15 mouse cellular contexts compared by ENCODE assay signal in genomic region chr8:55102195-55102594, GRCm38 (mm10).
"Had no signal": no experiment of that assay in that cellular context is flagged by ENCODE, and none has a peak within 500 bp of the region (broad histone marks: within the 10 kb centered on the region; RNA-seq: fewer than 3 reads in every experiment).

No protein-coding gene starts in this region.

- DNase-seq: kidney, adult 8-10 months; kidney, postnatal 25 days; layer of hippocampus, adult 9-11 months; lung, adult 18-20 months; lung, postnatal 36 days; retina, postnatal 1 day; right cerebral cortex, postnatal 4 days; spleen, adult 18-20 months; thymus, adult 18-20 months; thymus, postnatal 14 days had no signal

- H3K27me3 ChIP-seq: limb, embryonic 12.5 days; midbrain, embryonic 12.5 days; neural tube, embryonic 12.5 days had no signal

- H3K27ac ChIP-seq: limb, embryonic 12.5 days; liver, embryonic 14.5 days; midbrain, embryonic 12.5 days; neural tube, embryonic 12.5 days had no signal

- H3K4me3 ChIP-seq: limb, embryonic 12.5 days; midbrain, embryonic 12.5 days; myocyte; neural tube, embryonic 12.5 days had no signal

- H3K4me2 ChIP-seq: limb, embryonic 12.5 days; midbrain, embryonic 12.5 days; neural tube, embryonic 12.5 days had no signal

- H3K4me1 ChIP-seq: limb, embryonic 12.5 days; midbrain, embryonic 12.5 days; neural tube, embryonic 12.5 days had no signal

- H3K9me3 ChIP-seq: limb, embryonic 12.5 days; midbrain, embryonic 12.5 days; neural tube, embryonic 12.5 days had no signal

- H3K36me3 ChIP-seq: limb, embryonic 12.5 days; midbrain, embryonic 12.5 days; neural tube, embryonic 12.5 days had no signal

- H3K9ac ChIP-seq: limb, embryonic 12.5 days; liver, embryonic 14.5 days; midbrain, embryonic 12.5 days; neural tube, embryonic 12.5 days had no signal
